Mouse (Mus musculus): ENCODE results near the gene Col28a1. TPM values are rescaled to one million over a fixed set of nuclear protein-coding genes. Genes with fewer than 3 reads are reported as not detected.

Col28a1 gene
- total RNA-seq, 1 experiment from 2014 or later: 0.48 TPM

Other genes starting within 250 kb of the Col28a1 start
- gene Mios, start 16.6 kb upstream of the Col28a1 start, total RNA-seq (2017): 16.5 to 18.9 TPM (median 17.0 TPM) in 3 replicates
- gene Rpa3, start 66.6 kb upstream of the Col28a1 start, total RNA-seq (2017): 22.9 to 36.8 TPM (median 35.3 TPM) in 3 replicates
- 12.1 to 17.1 TPM (median 16.2 TPM) in 3 replicates for gene Umad1, start 66.7 kb upstream of the Col28a1 start, total RNA-seq (2017)
- gene Gm45062, start 66.8 kb upstream of the Col28a1 start, total RNA-seq (2017): 11.0 to 30.2 TPM in 2 of 3 replicates, not detected in the other